Mouse (Mus musculus) liver, embryonic 14.5 days (tissue): Measurements from ENCODE around the gene Vps72. TPM values are rescaled to one million over a fixed set of nuclear protein-coding genes. Genes with fewer than 3 reads are reported as not detected.

Source experiments
- ATAC-seq: fragments of 200-750 bp; cut with Nextera tagmentation; 2 replicates; pipeline ENCODE4 v1.8.0; 2017; ENCODE audit warnings: moderate number of reproducible peaks, mild to moderate bottlenecking, moderate library complexity; ENCODE audit not compliant: insufficient read depth
- DNase-seq, 3 experiments: peaks; one replicate each; pipeline ENCODE4 v3.0.0-alpha.2; 2012 to 2013; ENCODE audit warnings: low read depth in 3 of 3, low spot score in 3 of 3
- H3K27ac ChIP-seq: fragments of 300-500 bp; sonication (generic); 2 replicates; pipeline ENCODE4 v1.5.1; 2014; ENCODE audit warnings: moderate library complexity, mild to moderate bottlenecking, control low read depth, inconsistent platforms
- H3K27me3 ChIP-seq: fragments of 300-500 bp; sonication (generic); 2 replicates; pipeline ENCODE4 v1.6.1; 2014; ENCODE audit warnings: mild to moderate bottlenecking, low read length, moderate library complexity; ENCODE audit not compliant: control insufficient read depth, insufficient read depth
- H3K36me3 ChIP-seq: fragments of 300-500 bp; sonication (generic); replicated peaks from 2 replicates; pipeline ENCODE4 v1.6.1; 2014; ENCODE audit warnings: low read depth; ENCODE audit not compliant: control insufficient read depth, insufficient read depth
- H3K4me1 ChIP-seq, 2 experiments: fragments of 200-500 bp in 1 of 2; fragments of 300-500 bp in 1 of 2; sonication (generic) in 1 of 2; replicated peaks; 2 replicates each; pipeline ENCODE4 v1.6.1; 2012 to 2014; ENCODE audit warnings: antibody characterized with exemption in 1 of 2, inconsistent platforms in 1 of 2, low read length in 1 of 2; ENCODE audit not compliant: control insufficient read depth in 2 of 2, insufficient read depth in 2 of 2
- H3K4me2 ChIP-seq: fragments of 300-500 bp; sonication (generic); 2 replicates; pipeline ENCODE4 v1.6.1; 2014; ENCODE audit warnings: low read depth, mild to moderate bottlenecking, control low read depth, moderate library complexity
- H3K4me3 ChIP-seq, 2 experiments: fragments of 200-500 bp in 1 of 2; fragments of 300-500 bp in 1 of 2; sonication (generic) in 1 of 2; 2 replicates each; pipeline ENCODE4 v1.5.1; 2012 to 2014; ENCODE audit warnings: low read depth in 2 of 2, low read length in 2 of 2, mild to moderate bottlenecking in 2 of 2, control low read depth in 1 of 2, inconsistent platforms in 1 of 2, moderate library complexity in 1 of 2; ENCODE audit not compliant: insufficient read depth in 1 of 2
- H3K9ac ChIP-seq: fragments of 300-500 bp; sonication (generic); replicated peaks from 2 replicates; pipeline ENCODE4 v1.6.1; 2014; ENCODE audit warnings: mild to moderate bottlenecking, control low read depth, moderate library complexity
- H3K9me3 ChIP-seq: fragments of 300-500 bp; sonication (generic); 2 replicates; pipeline ENCODE4 v1.6.1; 2016; ENCODE audit warnings: low read length, mixed read lengths; ENCODE audit not compliant: control insufficient read depth
- CTCF ChIP-seq: IDR thresholded peaks from 2 replicates; pipeline ENCODE4 v1.5.1; 2016; ENCODE audit warnings: antibody characterized with exemption, low read depth, control low read depth
- EP300 ChIP-seq: IDR thresholded peaks from 2 replicates; pipeline ENCODE4 v1.6.1; 2016; ENCODE audit warnings: antibody characterized with exemption, low read depth
- WGBS: fragments of 180-500 bp; shearing (Covaris S2); extraction: QIAGEN DNeasy Blood & Tissue Kit; methylation state at CpG from one replicate; pipeline ENCODE4 v1.1.7; 2014; ENCODE audit not compliant: insufficient replicate concordance; 5-methylcytosine and 5-hydroxymethylcytosine counted together
- microRNA-seq: library from miRNA; unstranded; fragments of <30 nt; microRNA quantifications from one replicate; pipeline ENCODE4, GENCODE M21; 2016
- polyA plus RNA-seq, 2 experiments: library from polyadenylated mRNA; depleted of rRNA in 1 of 2; stranded (reverse) in 1 of 2; unstranded in 1 of 2; fragments of >200 nt; fragmentation: Nextera tagmentation in 1 of 2; extraction: Ambion mirVana in 1 of 2; gene quantifications; 2 replicates each; pipeline versions ENCODE4 v1.2.1 to v1.2.3; 2012 to 2014

Gene Vps72
- polyA plus RNA-seq, 2 experiments, result 23.4 to 29.6 TPM

GRCm38 (mm10) chr3:95171105-95171504, 60.3 kb downstream of the Vps72 start:
- Histone ChIP-seq H3K9me3 (no peaks in the 10 kb centered on the region), H3K4me1 (no peaks in the 10 kb centered on the region), H3K4me3 (no peak overlapping the region), H3K4me2 (no peak overlapping the region), H3K27me3 (peaks cover 52% of the 10 kb centered on the region), H3K9ac (no peak overlapping the region), H3K36me3 (no peaks in the 10 kb centered on the region), H3K27ac (no peak overlapping the region)
- DNase-seq, result no peak
- TF ChIP-seq EP300, result no peak
- TF ChIP-seq CTCF, result no peak
- 79% methylated on average over 6 of the region's 6 CpGs for WGBS
- ATAC-seq, result no peak

Small RNAs within 50 kb of the gene (microRNA-seq; reads per million reads assigned to microRNA genes)
- not detected for gene Mir8099-1

Other genes starting within 250 kb of the Vps72 start
- 127 and 157 TPM in 2 replicates for gene Psmb4, start 224.1 kb upstream of the Vps72 start, polyA plus RNA-seq (2012; rRNA removed)
- gene Psmb4, start 224.1 kb upstream of the Vps72 start, polyA plus RNA-seq (2014; fragmentation: Nextera tagmentation; extraction: Ambion mirVana), result 190 and 203 TPM in 2 replicates
- gene Selenbp1, start 178.0 kb upstream of the Vps72 start, polyA plus RNA-seq (2012; rRNA removed), result 43.5 and 44.8 TPM in 2 replicates
- 56.7 and 71.2 TPM in 2 replicates for gene Selenbp1, start 178.0 kb upstream of the Vps72 start, polyA plus RNA-seq (2014; fragmentation: Nextera tagmentation; extraction: Ambion mirVana)
- 2.3 TPM in 2 replicates for gene Rfx5, start 156.9 kb upstream of the Vps72 start, polyA plus RNA-seq (2012; rRNA removed)
- gene Rfx5, start 156.9 kb upstream of the Vps72 start, polyA plus RNA-seq (2014; fragmentation: Nextera tagmentation; extraction: Ambion mirVana), result 0.88 and 1.5 TPM in 2 replicates
- gene Pi4kb, start 136.3 kb upstream of the Vps72 start, polyA plus RNA-seq (2012; rRNA removed), result 7.3 and 14.0 TPM in 2 replicates
- 6.8 and 10.0 TPM in 2 replicates for gene Pi4kb, start 136.3 kb upstream of the Vps72 start, polyA plus RNA-seq (2014; fragmentation: Nextera tagmentation; extraction: Ambion mirVana)
- 5.8 and 6.6 TPM in 2 replicates for gene Zfp687, start 95.6 kb upstream of the Vps72 start, polyA plus RNA-seq (2012; rRNA removed)
- gene Zfp687, start 95.6 kb upstream of the Vps72 start, polyA plus RNA-seq (2014; fragmentation: Nextera tagmentation; extraction: Ambion mirVana), result 4.4 and 5.9 TPM in 2 replicates
- 114 and 150 TPM in 2 replicates for gene Psmd4, start 68.4 kb upstream of the Vps72 start, polyA plus RNA-seq (2012; rRNA removed)
- 153 and 161 TPM in 2 replicates for gene Psmd4, start 68.4 kb upstream of the Vps72 start, polyA plus RNA-seq (2014; fragmentation: Nextera tagmentation; extraction: Ambion mirVana)
- 7.9 and 9.4 TPM in 2 replicates for gene Pip5k1a, start 4.1 kb upstream of the Vps72 start, polyA plus RNA-seq (2012; rRNA removed)
- 4.7 and 5.5 TPM in 2 replicates for gene Pip5k1a, start 4.1 kb upstream of the Vps72 start, polyA plus RNA-seq (2014; fragmentation: Nextera tagmentation; extraction: Ambion mirVana)
- 0.11 and 0.32 TPM in 2 replicates for gene Tmod4, start 13.5 kb downstream of the Vps72 start, polyA plus RNA-seq (2012; rRNA removed)
- gene Tmod4, start 13.5 kb downstream of the Vps72 start, polyA plus RNA-seq (2014; fragmentation: Nextera tagmentation; extraction: Ambion mirVana), result 0.15 and 0.23 TPM in 2 replicates
- gene Scnm1, start 23.0 kb downstream of the Vps72 start, polyA plus RNA-seq (2012; rRNA removed), result 22.4 and 33.1 TPM in 2 replicates
- gene Scnm1, start 23.0 kb downstream of the Vps72 start, polyA plus RNA-seq (2014; fragmentation: Nextera tagmentation; extraction: Ambion mirVana), result 23.1 and 24.8 TPM in 2 replicates
- gene Lysmd1, start 23.1 kb downstream of the Vps72 start, polyA plus RNA-seq (2012; rRNA removed), result 2.9 and 3.9 TPM in 2 replicates
- 4.8 and 5.2 TPM in 2 replicates for gene Lysmd1, start 23.1 kb downstream of the Vps72 start, polyA plus RNA-seq (2014; fragmentation: Nextera tagmentation; extraction: Ambion mirVana)
- gene Tnfaip8l2, start 31.3 kb downstream of the Vps72 start, polyA plus RNA-seq (2012; rRNA removed), result 4.8 and 4.9 TPM in 2 replicates
- gene Tnfaip8l2, start 31.3 kb downstream of the Vps72 start, polyA plus RNA-seq (2014; fragmentation: Nextera tagmentation; extraction: Ambion mirVana), result 5.7 and 6.1 TPM in 2 replicates
- 0.69 and 1.6 TPM in 2 replicates for gene Sema6c, start 49.4 kb downstream of the Vps72 start, polyA plus RNA-seq (2012; rRNA removed)
- gene Sema6c, start 49.4 kb downstream of the Vps72 start, polyA plus RNA-seq (2014; fragmentation: Nextera tagmentation; extraction: Ambion mirVana), result 0.11 and 0.29 TPM in 2 replicates
- gene Gabpb2, start 106.9 kb downstream of the Vps72 start, polyA plus RNA-seq (2012; rRNA removed), result 10.4 and 14.3 TPM in 2 replicates
- 5.1 and 6.9 TPM in 2 replicates for gene Gabpb2, start 106.9 kb downstream of the Vps72 start, polyA plus RNA-seq (2014; fragmentation: Nextera tagmentation; extraction: Ambion mirVana)
- 21.3 and 24.9 TPM in 2 replicates for gene Cdc42se1, start 117.7 kb downstream of the Vps72 start, polyA plus RNA-seq (2012; rRNA removed)
- 40.9 and 48.5 TPM in 2 replicates for gene Cdc42se1, start 117.7 kb downstream of the Vps72 start, polyA plus RNA-seq (2014; fragmentation: Nextera tagmentation; extraction: Ambion mirVana)
- gene Mllt11, start 121.1 kb downstream of the Vps72 start, polyA plus RNA-seq (2012; rRNA removed), result 3.0 and 3.6 TPM in 2 replicates
- 1.9 and 2.7 TPM in 2 replicates for gene Mllt11, start 121.1 kb downstream of the Vps72 start, polyA plus RNA-seq (2014; fragmentation: Nextera tagmentation; extraction: Ambion mirVana)
- 0.12 and 0.19 TPM in 2 replicates for gene Gm128, start 130.6 kb downstream of the Vps72 start, polyA plus RNA-seq (2012; rRNA removed)
- gene Gm128, start 130.6 kb downstream of the Vps72 start, polyA plus RNA-seq (2014; fragmentation: Nextera tagmentation; extraction: Ambion mirVana), result 0.14 and 0.19 TPM in 2 replicates
- 0.04 TPM in 2 replicates for gene Bnipl, start 140.2 kb downstream of the Vps72 start, polyA plus RNA-seq (2012; rRNA removed)
- gene Bnipl, start 140.2 kb downstream of the Vps72 start, polyA plus RNA-seq (2014; fragmentation: Nextera tagmentation; extraction: Ambion mirVana), result 0.16 TPM in 1 of 2 replicates, not detected in the other
- 13.2 and 13.6 TPM in 2 replicates for gene Mindy1, start 170.3 kb downstream of the Vps72 start, polyA plus RNA-seq (2012; rRNA removed)
- 16.1 and 16.8 TPM in 2 replicates for gene Mindy1, start 170.3 kb downstream of the Vps72 start, polyA plus RNA-seq (2014; fragmentation: Nextera tagmentation; extraction: Ambion mirVana)
- 8.0 TPM in 2 replicates for gene Prune1, start 171.1 kb downstream of the Vps72 start, polyA plus RNA-seq (2012; rRNA removed)
- gene Prune1, start 171.1 kb downstream of the Vps72 start, polyA plus RNA-seq (2014; fragmentation: Nextera tagmentation; extraction: Ambion mirVana), result 6.8 and 7.3 TPM in 2 replicates
- gene Anxa9, start 196.2 kb downstream of the Vps72 start, polyA plus RNA-seq (2012; rRNA removed), result 2.5 and 2.6 TPM in 2 replicates
- 2.8 and 3.8 TPM in 2 replicates for gene Anxa9, start 196.2 kb downstream of the Vps72 start, polyA plus RNA-seq (2014; fragmentation: Nextera tagmentation; extraction: Ambion mirVana)
- 55.1 and 63.8 TPM in 2 replicates for gene Cers2, start 203.8 kb downstream of the Vps72 start, polyA plus RNA-seq (2012; rRNA removed)
- 80.2 and 88.2 TPM in 2 replicates for gene Cers2, start 203.8 kb downstream of the Vps72 start, polyA plus RNA-seq (2014; fragmentation: Nextera tagmentation; extraction: Ambion mirVana)
- 11.2 and 14.1 TPM in 2 replicates for gene Setdb1, start 246.2 kb downstream of the Vps72 start, polyA plus RNA-seq (2012; rRNA removed)
- 13.4 and 15.2 TPM in 2 replicates for gene Setdb1, start 246.2 kb downstream of the Vps72 start, polyA plus RNA-seq (2014; fragmentation: Nextera tagmentation; extraction: Ambion mirVana)